Mouse (Mus musculus): ENCODE data around the gene Tkt.

DNA sequence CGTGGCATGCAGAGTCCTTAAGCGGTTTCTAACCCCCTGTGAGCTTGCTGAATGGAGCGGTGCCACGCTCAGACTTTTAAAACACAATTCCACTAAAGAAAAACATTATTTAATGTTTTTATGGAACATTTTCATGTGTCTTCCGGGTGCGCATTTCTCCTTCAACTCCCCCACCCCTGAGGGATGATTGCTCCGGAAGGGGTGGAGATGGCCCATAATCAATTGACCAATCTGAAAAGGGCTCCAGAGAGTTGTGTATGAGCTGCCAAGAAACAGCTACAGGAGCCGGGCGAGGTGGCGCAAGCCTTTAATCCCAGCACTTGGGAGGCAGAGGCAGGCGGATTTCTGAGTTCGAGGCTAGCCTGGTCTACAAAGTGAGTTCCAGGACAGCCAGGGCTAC is 18.7 kb upstream of the Tkt start:
- TF ChIP-seq CTCF (IDR thresholded peaks at IDR 0.05; ENCODE audit: borderline replicate concordance, control insufficient read depth, extremely low read depth, insufficient read depth, low read length, poor library complexity) (no peak), POLR2A (IDR thresholded peaks at IDR 0.05; ENCODE audit: control insufficient read depth, extremely low read depth, insufficient read depth, low read length, poor library complexity) (no peak)

Data from thymus, adult 2 months (tissue).